Mouse (Mus musculus): ENCODE measurements around the gene Hjurp. TPM values are rescaled to one million over a fixed set of nuclear protein-coding genes. Genes with fewer than 3 reads are reported as not detected.

Gene Hjurp
- 27.0 TPM for polyA plus RNA-seq (2014; fragmentation: Illumina TruSeq; extraction: RNeasy Lipid Tissue Mini Kit (QIAGEN cat#74804); ENCODE audit: low read depth, low replicate concordance)

DNA sequence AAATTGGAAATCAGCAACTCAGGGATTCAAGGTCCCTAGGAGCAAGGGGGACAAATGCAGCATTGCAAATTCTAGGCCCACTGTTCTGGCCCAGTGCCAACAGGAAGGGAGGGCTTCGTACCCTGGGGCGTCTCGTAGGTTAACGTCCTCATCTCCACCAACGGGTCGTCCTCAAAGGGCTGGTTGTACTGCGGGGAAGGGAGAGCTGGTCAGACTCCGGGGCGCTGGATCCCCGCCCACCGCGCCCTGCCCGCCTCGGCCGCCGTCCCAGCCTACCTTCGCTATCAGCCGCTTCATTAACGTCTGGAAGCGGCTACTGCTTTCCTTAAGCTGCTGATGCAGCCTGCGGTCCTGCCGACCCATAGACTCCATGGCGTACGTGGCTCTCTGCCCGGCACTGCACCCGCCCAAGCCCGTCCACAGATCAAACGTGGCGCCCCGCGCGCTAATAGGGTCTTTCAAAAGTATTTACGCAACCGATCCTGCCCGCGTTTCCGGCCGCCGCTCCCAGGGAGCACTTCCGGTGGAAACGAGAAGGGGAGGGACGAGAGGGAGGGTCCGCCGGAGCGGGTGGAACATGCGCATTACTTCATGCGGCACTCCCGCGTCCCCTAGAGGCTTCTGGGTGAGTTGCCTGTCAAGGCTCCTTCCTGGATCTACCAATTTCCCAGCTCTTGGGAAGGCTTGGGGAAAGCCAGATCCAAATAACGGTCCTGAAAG is at the start of gene Hjurp, which contains the start of gene Trpm8:
Hjurp (minus strand) TSS at position 536 of the 720 bp plus-strand sequence.
Trpm8 (plus strand) TSS at position 564 of the 720 bp plus-strand sequence.

DNA sequence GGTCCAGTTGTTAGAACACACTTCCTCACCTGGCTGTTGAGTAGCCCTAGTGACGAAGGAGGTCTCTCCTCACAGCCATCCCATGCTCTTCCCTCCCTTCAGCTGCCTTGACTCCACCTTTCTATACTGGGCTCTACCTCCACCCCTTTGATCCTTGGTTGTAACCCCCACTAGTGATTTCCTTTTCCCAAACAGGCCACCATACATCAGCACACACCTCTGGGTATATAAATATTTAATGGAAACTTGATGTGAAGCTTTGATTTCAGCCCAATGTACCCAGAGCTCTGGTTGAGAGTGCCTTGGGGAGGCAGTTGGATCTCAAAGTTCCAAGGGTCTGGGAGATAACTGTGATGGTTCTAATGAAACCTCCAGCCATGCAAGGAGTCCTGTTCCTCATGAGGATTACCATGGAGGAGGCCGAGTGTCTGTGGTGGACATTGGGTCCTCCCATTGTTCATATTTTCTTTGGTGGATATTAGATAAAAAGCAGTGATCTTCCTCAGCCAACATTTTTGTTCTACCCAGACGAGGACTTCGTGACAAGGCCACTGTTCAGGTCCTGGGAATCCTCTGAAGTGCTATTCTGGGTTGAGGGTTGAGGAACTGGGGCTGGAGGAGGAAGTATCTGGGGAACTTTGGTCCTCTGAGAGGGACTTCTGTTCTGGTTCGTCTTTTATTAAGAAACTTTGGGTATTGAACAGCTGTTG is 50.6 kb downstream of the Hjurp start, which contains the start of gene Mroh2a:
Mroh2a (plus strand) TSS at position 317 of the 710 bp plus-strand sequence.

Other genes with a start within 250 kb of the Hjurp start
- not detected for gene Ugt1a10, start 222.2 kb downstream of the Hjurp start, polyA plus RNA-seq (2014; fragmentation: Illumina TruSeq; extraction: RNeasy Lipid Tissue Mini Kit (QIAGEN cat#74804); ENCODE audit: low read depth, low replicate concordance)
- gene Ugt1a9, start 206.8 kb downstream of the Hjurp start, polyA plus RNA-seq (2014; fragmentation: Illumina TruSeq; extraction: RNeasy Lipid Tissue Mini Kit (QIAGEN cat#74804); ENCODE audit: low read depth, low replicate concordance) = not detected
- not detected for gene Ugt1a8, start 189.8 kb downstream of the Hjurp start, polyA plus RNA-seq (2014; fragmentation: Illumina TruSeq; extraction: RNeasy Lipid Tissue Mini Kit (QIAGEN cat#74804); ENCODE audit: low read depth, low replicate concordance)
- gene Ugt1a7c, start 182.6 kb downstream of the Hjurp start, polyA plus RNA-seq (2014; fragmentation: Illumina TruSeq; extraction: RNeasy Lipid Tissue Mini Kit (QIAGEN cat#74804); ENCODE audit: low read depth, low replicate concordance) = 22.5 TPM
- gene Ugt1a6b, start 174.4 kb downstream of the Hjurp start, polyA plus RNA-seq (2014; fragmentation: Illumina TruSeq; extraction: RNeasy Lipid Tissue Mini Kit (QIAGEN cat#74804); ENCODE audit: low read depth, low replicate concordance) = 2.3 TPM
- 42.1 TPM for gene Ugt1a6a, start 142.8 kb downstream of the Hjurp start, polyA plus RNA-seq (2014; fragmentation: Illumina TruSeq; extraction: RNeasy Lipid Tissue Mini Kit (QIAGEN cat#74804); ENCODE audit: low read depth, low replicate concordance)
- gene Ugt1a5, start 111.6 kb downstream of the Hjurp start, polyA plus RNA-seq (2014; fragmentation: Illumina TruSeq; extraction: RNeasy Lipid Tissue Mini Kit (QIAGEN cat#74804); ENCODE audit: low read depth, low replicate concordance) = not detected
- 0.14 TPM for gene Ugt1a2, start 77.0 kb downstream of the Hjurp start, polyA plus RNA-seq (2014; fragmentation: Illumina TruSeq; extraction: RNeasy Lipid Tissue Mini Kit (QIAGEN cat#74804); ENCODE audit: low read depth, low replicate concordance)
- gene Dnajb3, start 71.9 kb downstream of the Hjurp start, polyA plus RNA-seq (2014; fragmentation: Illumina TruSeq; extraction: RNeasy Lipid Tissue Mini Kit (QIAGEN cat#74804); ENCODE audit: low read depth, low replicate concordance) = 799 TPM
- gene Ugt1a1, start 65.7 kb downstream of the Hjurp start, polyA plus RNA-seq (2014; fragmentation: Illumina TruSeq; extraction: RNeasy Lipid Tissue Mini Kit (QIAGEN cat#74804); ENCODE audit: low read depth, low replicate concordance) = 0.57 TPM
- 78.3 TPM for gene Mroh2a, start 50.6 kb downstream of the Hjurp start, polyA plus RNA-seq (2014; fragmentation: Illumina TruSeq; extraction: RNeasy Lipid Tissue Mini Kit (QIAGEN cat#74804); ENCODE audit: low read depth, low replicate concordance)
- gene Trpm8, start within 50 bp of the Hjurp start, polyA plus RNA-seq (2014; fragmentation: Illumina TruSeq; extraction: RNeasy Lipid Tissue Mini Kit (QIAGEN cat#74804); ENCODE audit: low read depth, low replicate concordance) = 2.1 TPM
- not detected for gene Spp2, start 129.3 kb upstream of the Hjurp start, polyA plus RNA-seq (2014; fragmentation: Illumina TruSeq; extraction: RNeasy Lipid Tissue Mini Kit (QIAGEN cat#74804); ENCODE audit: low read depth, low replicate concordance)
- gene Glrp1, start 232.4 kb upstream of the Hjurp start, polyA plus RNA-seq (2014; fragmentation: Illumina TruSeq; extraction: RNeasy Lipid Tissue Mini Kit (QIAGEN cat#74804); ENCODE audit: low read depth, low replicate concordance) = 3.3 TPM